Mouse (Mus musculus) bone marrow, adult 2 months (tissue): ENCODE data around the gene Gm21190. TPM values are rescaled to one million over a fixed set of nuclear protein-coding genes. Genes with fewer than 3 reads are reported as not detected.
"Not testable (repeated sequence)": the region's sequence is repeated elsewhere in the genome, so short reads cannot be mapped to it uniquely, and the experiment has no call there.

ENCODE experiments used
- H3K27ac ChIP-seq: fragments of 200-500 bp; 2 replicates; pipeline ENCODE4 v1.5.1; 2012; ENCODE audit warnings: low read depth, mild to moderate bottlenecking, control low read depth, inconsistent platforms, low read length; ENCODE audit not compliant: control insufficient read depth, poor library complexity, insufficient read depth
- H3K4me1 ChIP-seq: fragments of 200-500 bp; 2 replicates; pipeline ENCODE4 v1.6.1; 2011; ENCODE audit warnings: low read length; ENCODE audit not compliant: control insufficient read depth, insufficient read depth
- H3K4me3 ChIP-seq: fragments of 200-500 bp; replicated peaks from 2 replicates; pipeline ENCODE3; 2011; ENCODE audit warnings: mild to moderate bottlenecking, low read depth, low read length, control low read depth; ENCODE audit not compliant: control insufficient read depth
- WGBS: fragments of 180-500 bp; shearing (Covaris S2); methylation state at CpG from one replicate; pipeline ENCODE4 v1.1.7; 2018; 5-methylcytosine and 5-hydroxymethylcytosine counted together
- polyA plus RNA-seq: library from polyadenylated mRNA; stranded (reverse); fragments of >200 nt; gene quantifications from 2 replicates; pipeline ENCODE4 v1.2.4, GENCODE M21; 2011; ENCODE audit warnings: low replicate concordance; ENCODE audit not compliant: missing spikeins, insufficient read depth, insufficient read length

Gm21190 gene
- polyA plus RNA-seq, result not detected in 2 replicates

- not testable (repeated sequence) for H3K27ac ChIP-seq, H3K4me1 ChIP-seq, H3K4me3 ChIP-seq
- 25% methylated on average over 1 of the region's 1 CpGs for WGBS
Observed at GRCm38 (mm10) chr5:15529122-15529521, at the start of gene Gm21190. TSS of gene Gm21190 (minus strand) at chr5:15529222.

GRCm38 (mm10) chr5:15577033-15577432 is 48.0 kb upstream of the Gm21190 start, which contains the start of gene Gm21083:
TSS of gene Gm21083 (plus strand) at chr5:15577333.
- not testable (repeated sequence) for H3K4me3 ChIP-seq, H3K4me1 ChIP-seq, H3K27ac ChIP-seq
- WGBS, result 0% methylated on average over 1 of the region's 1 CpGs

GRCm38 (mm10) chr5:15573735-15574134 is 44.7 kb upstream of the Gm21190 start:
- H3K4me1 ChIP-seq, H3K27ac ChIP-seq, H3K4me3 ChIP-seq: not testable (repeated sequence)

- not testable (repeated sequence) for H3K4me3 ChIP-seq, H3K4me1 ChIP-seq, H3K27ac ChIP-seq
- WGBS, result 66% methylated on average over 3 of the region's 3 CpGs
Observed at GRCm38 (mm10) chr5:15561425-15562264, 32.6 kb upstream of the Gm21190 start.

- WGBS, result 62% methylated on average over 1 of the region's 1 CpGs
- not testable (repeated sequence) for H3K27ac ChIP-seq, H3K4me3 ChIP-seq, H3K4me1 ChIP-seq
Observed at GRCm38 (mm10) chr5:15558654-15559053, 29.6 kb upstream of the Gm21190 start.

- H3K27ac ChIP-seq, H3K4me1 ChIP-seq, H3K4me3 ChIP-seq: not testable (repeated sequence)
- 8% methylated on average over 3 of the region's 3 CpGs for WGBS
Observed at GRCm38 (mm10) chr5:15549606-15550005, 20.6 kb upstream of the Gm21190 start.

GRCm38 (mm10) chr5:15549134-15549533 is 20.1 kb upstream of the Gm21190 start:
- H3K4me3 ChIP-seq, H3K4me1 ChIP-seq, H3K27ac ChIP-seq: not testable (repeated sequence)
- WGBS, result 31% methylated on average over 1 of the region's 1 CpGs

GRCm38 (mm10) chr5:15548642-15549041 is 19.6 kb upstream of the Gm21190 start:
- H3K4me3 ChIP-seq, H3K27ac ChIP-seq, H3K4me1 ChIP-seq: not testable (repeated sequence)
- 72% methylated on average over 6 of the region's 6 CpGs for WGBS

- H3K27ac ChIP-seq, H3K4me1 ChIP-seq, H3K4me3 ChIP-seq: not testable (repeated sequence)
Observed at GRCm38 (mm10) chr5:15522470-15522869, 6.6 kb downstream of the Gm21190 start.

- H3K4me1 ChIP-seq, H3K27ac ChIP-seq, H3K4me3 ChIP-seq: not testable (repeated sequence)
- 26% methylated on average over 2 of the region's 2 CpGs for WGBS
Observed at GRCm38 (mm10) chr5:15522028-15522427, 7.0 kb downstream of the Gm21190 start.

GRCm38 (mm10) chr5:15520418-15520817 is 8.6 kb downstream of the Gm21190 start:
- H3K4me3 ChIP-seq, H3K27ac ChIP-seq, H3K4me1 ChIP-seq: not testable (repeated sequence)
- WGBS, result 15% methylated on average over 5 of the region's 5 CpGs

- H3K4me1 ChIP-seq, H3K4me3 ChIP-seq, H3K27ac ChIP-seq: not testable (repeated sequence)
- WGBS, result 59% methylated on average over 2 of the region's 2 CpGs
Observed at GRCm38 (mm10) chr5:15517150-15517549, 11.9 kb downstream of the Gm21190 start.

- H3K4me3 ChIP-seq, H3K27ac ChIP-seq: not testable (repeated sequence)
- 57% methylated on average over 3 of the region's 3 CpGs for WGBS
Observed at GRCm38 (mm10) chr5:15512236-15512635, 16.8 kb downstream of the Gm21190 start.

GRCm38 (mm10) chr5:15509911-15510310 is 19.1 kb downstream of the Gm21190 start:
- not testable (repeated sequence) for H3K27ac ChIP-seq, H3K4me3 ChIP-seq, H3K4me1 ChIP-seq
- WGBS, result 75% methylated on average over 1 of the region's 1 CpGs

More at GRCm38 (mm10) chr5:15512236-15512635, 16.8 kb downstream of the Gm21190 start:
- H3K4me1 ChIP-seq, result not testable (repeated sequence)
